Mouse (Mus musculus) neural tube, embryonic 11.5 days (tissue): Measurements from ENCODE around the gene Il13. TPM values are rescaled to one million over a fixed set of nuclear protein-coding genes. Genes with fewer than 3 reads are reported as not detected.

Source experiments
- ATAC-seq: fragments of 200-750 bp; cut with Nextera tagmentation; 2 replicates; pipeline ENCODE4 v1.8.0; 2017; ENCODE audit warnings: moderate number of reproducible peaks, mild to moderate bottlenecking, moderate TSS enrichment, moderate library complexity; ENCODE audit not compliant: insufficient read depth, low FRiP score, low TSS enrichment
- DNase-seq: peaks from one replicate; pipeline ENCODE4 v3.0.0-alpha.2; 2015; ENCODE audit warnings: low spot score
- H3K27ac ChIP-seq: fragments of 300-500 bp; sonication (generic); 2 replicates; pipeline ENCODE4 v1.5.1; 2014; ENCODE audit warnings: low read depth, mild to moderate bottlenecking, low read length
- H3K27me3 ChIP-seq: fragments of 300-500 bp; sonication (generic); 2 replicates; pipeline ENCODE4 v1.6.1; 2014; ENCODE audit warnings: mild to moderate bottlenecking, low read length, mixed read lengths; ENCODE audit not compliant: control insufficient read depth, insufficient read depth
- H3K36me3 ChIP-seq: fragments of 300-500 bp; sonication (generic); 2 replicates; pipeline ENCODE4 v1.6.1; 2014; ENCODE audit warnings: mild to moderate bottlenecking, low read length, moderate library complexity, mixed read lengths; ENCODE audit not compliant: control insufficient read depth, insufficient read depth
- H3K4me1 ChIP-seq: fragments of 300-500 bp; sonication (generic); 2 replicates; pipeline ENCODE4 v1.6.1; 2014; ENCODE audit warnings: low read length, mixed read lengths; ENCODE audit not compliant: control insufficient read depth, insufficient read depth
- H3K4me2 ChIP-seq: fragments of 300-500 bp; sonication (generic); 2 replicates; pipeline ENCODE4 v1.6.1; 2014; ENCODE audit warnings: low read depth, mild to moderate bottlenecking, moderate library complexity
- H3K4me3 ChIP-seq: fragments of 300-500 bp; sonication (generic); 2 replicates; pipeline ENCODE4 v1.5.1; 2014; ENCODE audit warnings: low read depth, low read length
- H3K9ac ChIP-seq: fragments of 300-500 bp; sonication (generic); 2 replicates; pipeline ENCODE4 v1.6.1; 2014; ENCODE audit warnings: mild to moderate bottlenecking, low read length
- H3K9me3 ChIP-seq: fragments of 300-500 bp; sonication (generic); 2 replicates; pipeline ENCODE4 v1.6.1; 2016; ENCODE audit warnings: low read length; ENCODE audit not compliant: control insufficient read depth
- WGBS: fragments of 180-500 bp; shearing (Covaris S2); extraction: QIAGEN DNeasy Blood & Tissue Kit; methylation state at CpG from one replicate; pipeline ENCODE4 v1.1.7; 2014; 5-methylcytosine and 5-hydroxymethylcytosine counted together
- polyA plus RNA-seq: library from polyadenylated mRNA; unstranded; fragments of >200 nt; fragmentation: Nextera tagmentation; extraction: Ambion mirVana; gene quantifications from 2 replicates; pipeline ENCODE4 v1.2.1, GENCODE M21; 2014

Gene Il13
- polyA plus RNA-seq, 1 experiment from 2014 or later = not detected

DNA sequence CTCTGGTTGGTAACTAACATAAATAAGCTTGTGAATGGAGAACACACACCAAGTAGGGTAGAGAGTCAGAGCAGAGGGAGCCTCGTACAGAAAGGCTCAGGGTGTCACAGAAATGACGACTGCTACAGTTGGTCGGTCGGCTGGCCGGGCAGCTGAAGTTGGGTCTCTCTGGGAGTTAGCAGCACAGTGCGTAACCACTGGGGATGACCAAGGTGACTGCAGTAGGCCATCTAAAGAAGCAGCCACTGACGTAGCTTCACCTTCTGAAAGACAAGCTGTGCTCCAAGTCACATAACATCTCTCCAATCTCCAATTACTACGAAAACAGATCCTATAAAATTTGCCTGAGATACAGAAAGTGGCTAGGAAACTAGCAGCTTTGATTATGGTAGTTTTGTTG lies 22.9 kb upstream of the Il13 start:
- no peak for DNase-seq

GRCm38 (mm10) chr11:53656558-53657202 lies 22.2 kb upstream of the Il13 start:
- no peak overlapping the region for H3K27ac ChIP-seq
- H3K27me3 ChIP-seq = no peaks in the 10 kb centered on the region
- H3K4me1 ChIP-seq = no peaks in the 10 kb centered on the region
- no peak overlapping the region for H3K9ac ChIP-seq
- no peak overlapping the region for H3K4me3 ChIP-seq
- peaks cover 3% of the 10 kb centered on the region; the same call in 1 of the 2 replicates for H3K36me3 ChIP-seq
- H3K4me2 ChIP-seq = no peak overlapping the region
- 94% methylated on average over 9 of the region's 9 CpGs for WGBS
- no peak for DNase-seq
- ATAC-seq = no peak
- H3K9me3 ChIP-seq = no peaks in the 10 kb centered on the region

More for the DNA sequence above, 22.9 kb upstream of the Il13 start:
- no peaks in the 10 kb centered on the region for H3K4me1 ChIP-seq
- H3K4me3 ChIP-seq = no peak overlapping the region
- no peak overlapping the region for H3K27ac ChIP-seq
- ATAC-seq = no peak
- no peaks in the 10 kb centered on the region for H3K27me3 ChIP-seq
- no peak overlapping the region for H3K9ac ChIP-seq
- WGBS = 91% methylated on average over 8 of the region's 8 CpGs
- 0 out of 2 replicates have a peak, but pooled peaks cover 3% of the 10 kb centered on the region for H3K36me3 ChIP-seq
- no peak overlapping the region for H3K4me2 ChIP-seq
- H3K9me3 ChIP-seq = no peaks in the 10 kb centered on the region

GRCm38 (mm10) chr11:53655043-53655442 lies 20.5 kb upstream of the Il13 start:
- H3K4me2 ChIP-seq = no peak overlapping the region
- no peak overlapping the region for H3K9ac ChIP-seq
- WGBS = 93% methylated on average over 5 of the region's 5 CpGs
- H3K9me3 ChIP-seq = no peaks in the 10 kb centered on the region
- DNase-seq = no peak
- no peak overlapping the region for H3K4me3 ChIP-seq
- no peaks in the 10 kb centered on the region for H3K4me1 ChIP-seq
- no peak for ATAC-seq
- H3K27ac ChIP-seq = no peak overlapping the region
- H3K36me3 ChIP-seq = peaks cover 5% of the 10 kb centered on the region
- H3K27me3 ChIP-seq = no peaks in the 10 kb centered on the region

- H3K36me3 ChIP-seq = peaks cover 5% of the 10 kb centered on the region
- H3K9me3 ChIP-seq = no peaks in the 10 kb centered on the region
- no peaks in the 10 kb centered on the region for H3K27me3 ChIP-seq
- ATAC-seq (no peak), DNase-seq (no peak)
- no peak overlapping the region for H3K4me2 ChIP-seq
- H3K9ac ChIP-seq = no peak overlapping the region
- H3K4me1 ChIP-seq = no peaks in the 10 kb centered on the region
- 93% methylated on average over 2 of the region's 2 CpGs for WGBS
- H3K4me3 ChIP-seq = no peak overlapping the region
- no peak overlapping the region for H3K27ac ChIP-seq
Measured at GRCm38 (mm10) chr11:53652427-53652826, 17.9 kb upstream of the Il13 start.

DNA sequence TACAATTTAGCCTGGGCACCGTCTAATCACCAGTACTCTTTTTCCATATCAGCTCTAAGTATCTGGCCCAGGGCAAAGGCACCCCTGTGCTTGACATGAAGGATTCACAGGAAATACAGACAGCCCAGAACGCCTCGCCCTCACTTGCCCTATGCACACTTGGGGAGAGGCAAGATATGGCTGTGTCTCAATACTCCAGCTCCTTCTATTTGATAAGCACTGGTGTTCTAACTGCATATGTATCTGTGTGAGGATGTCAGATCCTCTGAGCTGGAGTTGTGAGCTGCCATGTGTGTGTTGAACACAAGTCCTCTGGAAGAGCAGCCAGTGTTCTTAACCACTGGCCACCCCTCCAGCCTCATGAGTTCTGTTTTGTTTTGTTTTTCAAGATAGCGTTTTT lies 16.9 kb upstream of the Il13 start:
- Histone ChIP-seq H3K36me3 (peaks cover 5% of the 10 kb centered on the region), H3K9me3 (no peaks in the 10 kb centered on the region), H3K4me2 (no peak overlapping the region), H3K27me3 (no peaks in the 10 kb centered on the region), H3K4me1 (no peaks in the 10 kb centered on the region), H3K9ac (no peak overlapping the region), H3K4me3 (no peak overlapping the region), H3K27ac (no peak overlapping the region)
- 94% methylated on average over 4 of the region's 4 CpGs for WGBS
- DNase-seq (no peak), ATAC-seq (no peak)

DNA sequence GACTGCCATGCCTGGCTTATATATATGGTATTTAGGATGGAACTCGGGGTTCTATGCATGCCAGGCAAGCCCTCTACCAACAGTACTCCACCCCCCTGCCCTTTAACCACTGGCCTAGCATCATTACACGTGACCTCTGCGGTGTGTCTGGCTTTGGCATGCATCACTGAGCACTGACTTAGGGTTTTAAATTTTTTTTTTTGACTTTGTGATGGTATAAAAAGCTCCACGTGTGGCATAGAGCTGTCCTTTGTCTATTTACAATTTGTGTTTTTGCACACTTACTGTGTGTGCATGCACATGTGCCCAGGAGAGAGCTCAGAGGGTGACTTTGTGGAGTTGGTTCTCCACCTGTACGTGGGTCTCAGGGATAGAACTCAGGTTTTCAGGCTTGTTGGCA lies 9.5 kb upstream of the Il13 start:
- H3K4me1 ChIP-seq = no peaks in the 10 kb centered on the region
- H3K9me3 ChIP-seq = no peaks in the 10 kb centered on the region
- no peak for DNase-seq
- 75% methylated on average over 5 of the region's 5 CpGs for WGBS
- no peaks in the 10 kb centered on the region for H3K36me3 ChIP-seq
- no peak overlapping the region for H3K27ac ChIP-seq
- H3K27me3 ChIP-seq = no peaks in the 10 kb centered on the region
- no peak overlapping the region for H3K4me2 ChIP-seq
- H3K9ac ChIP-seq = no peak overlapping the region
- no peak for ATAC-seq
- H3K4me3 ChIP-seq = no peak overlapping the region

DNA sequence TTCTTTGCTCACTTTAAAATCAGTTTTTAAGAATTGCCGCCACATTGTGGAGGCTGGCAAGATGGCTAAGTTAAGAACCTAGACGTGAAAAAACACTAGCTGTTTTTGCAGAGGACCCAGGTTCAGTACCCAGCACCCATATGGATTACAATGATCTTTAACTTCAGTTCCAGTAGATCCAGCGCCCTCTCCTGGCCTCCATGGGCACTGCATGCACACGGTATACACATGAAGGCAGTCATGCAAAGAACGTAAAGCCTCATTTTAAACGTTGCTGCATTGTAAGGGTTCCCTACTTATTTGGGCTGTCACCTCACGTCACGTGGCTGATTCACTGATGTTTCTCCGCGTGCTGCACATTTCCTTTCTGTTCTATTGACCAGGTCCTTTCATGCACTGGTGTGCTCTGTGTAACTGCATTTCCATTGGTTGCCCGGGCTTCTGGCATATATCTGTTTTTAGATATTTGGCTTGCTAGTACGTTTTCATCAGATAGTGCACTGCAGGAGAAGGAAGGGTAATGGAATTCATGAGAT lies 8.3 kb upstream of the Il13 start:
- DNase-seq = no peak
- H3K27ac ChIP-seq = no peak overlapping the region
- 79% methylated on average over 12 of the region's 12 CpGs for WGBS
- H3K4me1 ChIP-seq = no peaks in the 10 kb centered on the region
- ATAC-seq = no peak
- H3K9me3 ChIP-seq = no peaks in the 10 kb centered on the region
- H3K9ac ChIP-seq = no peak overlapping the region
- no peak overlapping the region for H3K4me2 ChIP-seq
- H3K27me3 ChIP-seq = 0 out of 2 replicates have a peak, but pooled peaks cover under 1% of the 10 kb centered on the region
- no peaks in the 10 kb centered on the region for H3K36me3 ChIP-seq
- H3K4me3 ChIP-seq = no peak overlapping the region

GRCm38 (mm10) chr11:53637803-53638260 lies 3.3 kb upstream of the Il13 start:
- ATAC-seq (no peak), DNase-seq (no peak)
- no peak overlapping the region for H3K4me2 ChIP-seq
- H3K27ac ChIP-seq = no peak overlapping the region
- no peak overlapping the region for H3K9ac ChIP-seq
- no peak overlapping the region for H3K4me3 ChIP-seq
- WGBS = 81% methylated on average over 10 of the region's 10 CpGs
- H3K4me1 ChIP-seq = peaks cover 6% of the 10 kb centered on the region; the same call in 1 of the 2 replicates
- H3K27me3 ChIP-seq = peaks cover 12% of the 10 kb centered on the region; the same call in 1 of the 2 replicates
- H3K9me3 ChIP-seq = no peaks in the 10 kb centered on the region
- H3K36me3 ChIP-seq = no peaks in the 10 kb centered on the region
